25 mouse cellular contexts compared by ENCODE assay signal in genomic region chr7:78872831-78873230, GRCm38 (mm10). TPM values are rescaled to one million over a fixed set of nuclear protein-coding genes. Genes with fewer than 3 reads are reported as not detected.
A peak's percentile ranks its signal among the peaks of the same experiment; 100 is the strongest.
DNase-seq lines count a peak whose midpoint lies in the region; ATAC-seq and TF ChIP-seq lines count a peak whose summit lies in the region.
"Had no signal": no experiment of that assay in that cellular context is flagged by ENCODE, and none has a peak within 500 bp of the region (broad histone marks: within the 10 kb centered on the region; RNA-seq: fewer than 3 reads in every experiment).

No protein-coding gene starts in this region.

- intact Hi-C loops in heart, postnatal 25 days (cut with DNase I) = no loop called here

- H3K4me2 ChIP-seq in intestine, embryonic 15.5 days (replicated peaks) = no peak overlapping the region
- H3K4me2 ChIP-seq in intestine, postnatal 0 days (replicated peaks; ENCODE audit: low read depth) = 0 out of 2 replicates have a peak overlapping the region, but pooled peaks have one; percentile 7
- H3K4me2 ChIP-seq: embryonic facial prominence, embryonic 12.5 days; forebrain, embryonic 13.5 days; forebrain, embryonic 15.5 days had no signal

- H3K9me3 ChIP-seq in intestine, embryonic 15.5 days = no peaks in the 10 kb centered on the region
- no peaks in the 10 kb centered on the region for H3K9me3 ChIP-seq in intestine, postnatal 0 days (ENCODE audit: control insufficient read depth)
- H3K9me3 ChIP-seq: embryonic facial prominence, embryonic 10.5 days; embryonic facial prominence, embryonic 12.5 days; forebrain, embryonic 13.5 days; forebrain, embryonic 15.5 days; G1E had no signal

- ATAC-seq in intestine, embryonic 15.5 days = peak; percentile 89
- ATAC-seq in intestine, postnatal 0 days = peak; percentile 89
- ATAC-seq: activated CD4-positive, CD25-positive, alpha-beta regulatory T cell, adult 4 months; CD4-positive, CD25-positive, alpha-beta regulatory T cell, adult 4 months; forebrain, embryonic 13.5 days; forebrain, embryonic 15.5 days; forebrain, postnatal 0 days; Patski had no signal

- TF ChIP-seq CTCF in intestine, postnatal 0 days (IDR thresholded peaks at IDR 0.05; ENCODE audit: low read depth) = no peak
- TF ChIP-seq CTCF in small intestine, adult 2 months (IDR thresholded peaks at IDR 0.05; ENCODE audit: extremely low read depth, insufficient read length, insufficient replicate concordance, low read depth, low read length) = no peak

- no peak overlapping the region for H3K9ac ChIP-seq in intestine, embryonic 15.5 days
- no peak overlapping the region for H3K9ac ChIP-seq in intestine, postnatal 0 days (ENCODE audit: low read depth, low read length)
- H3K9ac ChIP-seq: embryonic facial prominence, embryonic 12.5 days; forebrain, embryonic 13.5 days; forebrain, embryonic 15.5 days; forebrain, postnatal 0 days had no signal

- H3K36me3 ChIP-seq in intestine, embryonic 15.5 days = no peaks in the 10 kb centered on the region
- H3K36me3 ChIP-seq in intestine, postnatal 0 days (ENCODE audit: control insufficient read depth, insufficient read depth) = no peaks in the 10 kb centered on the region
- no peaks in the 10 kb centered on the region for H3K36me3 ChIP-seq in small intestine, adult 2 months (ENCODE audit: control insufficient read depth, insufficient read depth, low read length)
- H3K36me3 ChIP-seq: embryonic facial prominence, embryonic 10.5 days; embryonic facial prominence, embryonic 12.5 days; forebrain, embryonic 15.5 days; G1E had no signal

- no peaks in the 10 kb centered on the region for H3K4me1 ChIP-seq in intestine, embryonic 15.5 days (replicated peaks)
- no peaks in the 10 kb centered on the region for H3K4me1 ChIP-seq in intestine, postnatal 0 days (replicated peaks; ENCODE audit: control insufficient read depth, insufficient read depth, low read length)
- peaks cover 8% of the 10 kb centered on the region; the same call in 1 of the 2 replicates for H3K4me1 ChIP-seq in small intestine, adult 2 months (ENCODE audit: control insufficient read depth, insufficient read depth, insufficient read length, low read length)
- H3K4me1 ChIP-seq: embryonic facial prominence, embryonic 10.5 days; embryonic facial prominence, embryonic 12.5 days; forebrain, embryonic 13.5 days; forebrain, embryonic 15.5 days had no signal

- H3K27me3 ChIP-seq in intestine, embryonic 15.5 days (replicated peaks) = no peaks in the 10 kb centered on the region
- H3K27me3 ChIP-seq in intestine, postnatal 0 days (replicated peaks; ENCODE audit: control insufficient read depth, insufficient read depth, low read length) = no peaks in the 10 kb centered on the region
- H3K27me3 ChIP-seq in small intestine, adult 2 months (ENCODE audit: control insufficient read depth, insufficient read depth, low read length) = no peaks in the 10 kb centered on the region
- H3K27me3 ChIP-seq: CH12.LX; embryonic facial prominence, embryonic 12.5 days; forebrain, embryonic 13.5 days; forebrain, embryonic 15.5 days had no signal

- DNase-seq in frontal cortex, postnatal 10 days (ENCODE audit: low spot score in 2 of 2) = no peak
- DNase-seq in embryo, embryonic 11 days = no peak
- DNase-seq in heart, postnatal 25 days (ENCODE audit: low spot score) = no peak
- DNase-seq: adrenal gland, adult 8-10 months; adrenal gland, postnatal 14 days; adrenal gland, postnatal 36 days; B cell, adult 2 months; cerebellum, adult 11-12 months; cerebellum, adult 2 months; cerebellum, adult 9-10 months; cerebellum, postnatal 10 days; cerebellum, postnatal 25 days; forebrain, postnatal 0 days had no signal

- TF ChIP-seq POLR2A in small intestine, adult 2 months (IDR thresholded peaks at IDR 0.05; ENCODE audit: low read depth, low read length) = no peak

- 49% methylated on average over 5 of the region's 5 CpGs for WGBS in intestine, embryonic 15.5 days
- WGBS in intestine, postnatal 0 days = 41% methylated on average over 5 of the region's 5 CpGs
- WGBS in small intestine, adult 2 months = 21% methylated on average over 5 of the region's 5 CpGs

- H3K4me3 ChIP-seq in intestine, embryonic 15.5 days (replicated peaks) = no peak overlapping the region
- H3K4me3 ChIP-seq in intestine, postnatal 0 days (ENCODE audit: low read depth, low read length) = no peak overlapping the region
- H3K4me3 ChIP-seq in small intestine, adult 2 months (ENCODE audit: low read depth, low read length) = no peak overlapping the region
- H3K4me3 ChIP-seq: embryonic facial prominence, embryonic 10.5 days; embryonic facial prominence, embryonic 12.5 days; forebrain, embryonic 13.5 days; forebrain, embryonic 15.5 days had no signal

- no peak overlapping the region for H3K27ac ChIP-seq in intestine, embryonic 15.5 days
- no peak overlapping the region for H3K27ac ChIP-seq in intestine, postnatal 0 days (ENCODE audit: low read depth, low read length)
- peak overlapping the region; percentile 58 for H3K27ac ChIP-seq in small intestine, adult 2 months (ENCODE audit: insufficient read depth, low read depth, low read length)
- H3K27ac ChIP-seq: embryonic facial prominence, embryonic 10.5 days; embryonic facial prominence, embryonic 12.5 days; forebrain, embryonic 13.5 days; forebrain, embryonic 15.5 days had no signal

RNA-seq across cellular contexts. Expression of gene Aen, which starts 22.8 kb away (rescaled TPM):
- 35.6 and 40.6 TPM in 2 replicates for polyA plus RNA-seq in intestine, embryonic 15.5 days (2015; fragmentation: Nextera tagmentation; extraction: Ambion mirVana)
- polyA plus RNA-seq in intestine, postnatal 0 days (2015; fragmentation: Nextera tagmentation; extraction: Ambion mirVana) = 19.7 and 20.6 TPM in 2 replicates
- polyA plus RNA-seq in small intestine, adult 2 months (2012; rRNA removed) = 7.7 and 8.7 TPM in 2 replicates
- 10 to 100 TPM; 33.3 to 35.5 TPM for total RNA-seq in heart, postnatal 25 days (2021)

RNA-seq across cellular contexts. Expression of gene Det1, which starts 25.8 kb away (rescaled TPM):
- polyA plus RNA-seq in intestine, embryonic 15.5 days (2015; fragmentation: Nextera tagmentation; extraction: Ambion mirVana) = 15.1 and 15.7 TPM in 2 replicates
- 10.1 and 11.2 TPM in 2 replicates for polyA plus RNA-seq in intestine, postnatal 0 days (2015; fragmentation: Nextera tagmentation; extraction: Ambion mirVana)
- polyA plus RNA-seq in small intestine, adult 2 months (2012; rRNA removed) = 7.5 and 10.2 TPM in 2 replicates
- 10 to 100 TPM; 12.1 to 13.9 TPM for total RNA-seq in heart, postnatal 25 days (2021)

RNA-seq across cellular contexts. Expression of gene Isg20, which starts 40.4 kb away (rescaled TPM):
- polyA plus RNA-seq in intestine, embryonic 15.5 days (2015; fragmentation: Nextera tagmentation; extraction: Ambion mirVana) = 4.5 and 5.8 TPM in 2 replicates
- 4.3 and 4.9 TPM in 2 replicates for polyA plus RNA-seq in intestine, postnatal 0 days (2015; fragmentation: Nextera tagmentation; extraction: Ambion mirVana)
- polyA plus RNA-seq in small intestine, adult 2 months (2012; rRNA removed) = 22.3 and 23.8 TPM in 2 replicates
- total RNA-seq in heart, postnatal 25 days (2021) = 10 to 100 TPM; 11.8 to 16.4 TPM
- polyA plus RNA-seq: forebrain, embryonic 13.5 days had no signal
